Mouse (Mus musculus) lung, embryonic 14.5 days (tissue): ENCODE results near the gene Mrvi1. TPM values are rescaled to one million over a fixed set of nuclear protein-coding genes. Genes with fewer than 3 reads are reported as not detected.
A peak's percentile ranks its signal among the peaks of the same experiment; 100 is the strongest.

Experiments
- ATAC-seq: fragments of 200-750 bp; cut with Nextera tagmentation; 2 replicates; pipeline ENCODE4 v1.8.0; 2017; ENCODE audit warnings: mild to moderate bottlenecking, moderate TSS enrichment, moderate library complexity; ENCODE audit not compliant: insufficient read depth
- DNase-seq: peaks from one replicate; pipeline ENCODE4 v3.0.0-alpha.2; 2015
- H3K27ac ChIP-seq: fragments of 300-500 bp; sonication (generic); 2 replicates; pipeline ENCODE4 v1.5.1; 2014; ENCODE audit warnings: low read depth, mild to moderate bottlenecking, moderate library complexity
- H3K27me3 ChIP-seq: fragments of 300-500 bp; sonication (generic); 2 replicates; pipeline ENCODE4 v1.6.1; 2014; ENCODE audit warnings: low read length, control low read depth; ENCODE audit not compliant: insufficient read depth
- H3K36me3 ChIP-seq: fragments of 300-500 bp; sonication (generic); 2 replicates; pipeline ENCODE4 v1.6.1; 2014; ENCODE audit warnings: control low read depth; ENCODE audit not compliant: insufficient read depth
- H3K4me1 ChIP-seq: fragments of 300-500 bp; sonication (generic); 2 replicates; pipeline ENCODE4 v1.6.1; 2014; ENCODE audit warnings: antibody characterized with exemption, control low read depth; ENCODE audit not compliant: insufficient read depth
- H3K4me2 ChIP-seq: fragments of 300-500 bp; sonication (generic); 2 replicates; pipeline ENCODE4 v1.6.1; 2014; ENCODE audit warnings: mild to moderate bottlenecking
- H3K4me3 ChIP-seq: fragments of 300-500 bp; sonication (generic); 2 replicates; pipeline ENCODE4 v1.5.1; 2014; ENCODE audit warnings: low read depth, low read length
- H3K9ac ChIP-seq: fragments of 300-500 bp; sonication (generic); 2 replicates; pipeline ENCODE4 v1.6.1; 2014
- H3K9me3 ChIP-seq: fragments of 300-500 bp; sonication (generic); 2 replicates; pipeline ENCODE4 v1.6.1; 2016; ENCODE audit warnings: low read depth, low read length, control low read depth
- CTCF ChIP-seq: IDR thresholded peaks from 2 replicates; pipeline ENCODE4 v1.5.1; 2016; ENCODE audit warnings: antibody characterized with exemption, low read depth
- WGBS: fragments of 180-500 bp; shearing (Covaris S2); extraction: QIAGEN DNeasy Blood & Tissue Kit; methylation state at CpG from one replicate; pipeline ENCODE4 v1.1.7; 2014; 5-methylcytosine and 5-hydroxymethylcytosine counted together
- polyA plus RNA-seq: library from polyadenylated mRNA; unstranded; fragments of >200 nt; fragmentation: Nextera tagmentation; extraction: Ambion mirVana; gene quantifications from 2 replicates; pipeline ENCODE4 v1.2.1, GENCODE M21; 2014

The Mrvi1 gene
- 15.2 and 15.8 TPM in 2 replicates for polyA plus RNA-seq

DNA sequence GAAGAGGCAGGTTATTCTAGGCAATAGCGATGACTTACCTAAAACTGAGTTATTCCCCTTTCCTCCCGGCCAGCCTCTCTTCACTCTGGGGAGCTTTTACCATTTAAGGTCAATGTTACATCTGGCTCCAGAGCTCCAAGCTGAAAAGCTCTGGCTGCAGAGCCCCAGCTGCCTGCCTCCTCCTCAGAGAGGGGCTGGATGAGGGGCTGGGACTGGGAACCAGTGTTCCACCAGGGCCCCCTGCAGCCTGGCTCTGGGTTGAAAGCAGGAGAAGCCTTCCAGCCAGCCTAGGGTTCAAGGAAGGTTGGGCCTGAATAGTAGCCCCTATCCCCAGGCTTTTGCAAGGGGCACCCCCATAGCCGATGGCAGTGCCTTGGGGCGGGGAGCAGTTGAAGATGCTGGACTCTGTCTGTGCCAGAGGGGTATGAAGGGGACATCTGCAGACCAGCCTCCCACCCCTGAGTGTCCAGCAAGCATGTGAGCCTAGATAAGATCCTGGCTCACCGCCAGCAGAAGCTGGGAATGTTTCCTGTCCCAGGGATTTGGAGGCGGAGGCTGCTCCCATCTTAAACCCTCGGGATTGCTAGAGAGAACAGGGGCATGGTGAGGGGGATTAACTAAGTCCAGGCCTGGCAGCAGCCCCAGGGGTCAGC lies at the start of gene Mrvi1:
TSS of gene Mrvi1 (minus strand) at position 409 of the 653 bp plus-strand sequence.
- DNase-seq (peak; percentile 96), ATAC-seq (peak; percentile 79)
- Histone ChIP-seq H3K9ac (peak within 1 kb of the TSS; percentile 33), H3K4me1 (peaks cover 31% of the 10 kb centered on the region), H3K36me3 (no peaks in the 10 kb centered on the region), H3K4me3 (peak within 1 kb of the TSS; percentile 28), H3K9me3 (no peaks in the 10 kb centered on the region), H3K27me3 (no peaks in the 10 kb centered on the region), H3K27ac (peak within 1 kb of the TSS; percentile 93), H3K4me2 (peak within 1 kb of the TSS; percentile 52)
- 12% methylated on average over 7 of the region's 7 CpGs for WGBS
- TF ChIP-seq CTCF, result no peak

DNA sequence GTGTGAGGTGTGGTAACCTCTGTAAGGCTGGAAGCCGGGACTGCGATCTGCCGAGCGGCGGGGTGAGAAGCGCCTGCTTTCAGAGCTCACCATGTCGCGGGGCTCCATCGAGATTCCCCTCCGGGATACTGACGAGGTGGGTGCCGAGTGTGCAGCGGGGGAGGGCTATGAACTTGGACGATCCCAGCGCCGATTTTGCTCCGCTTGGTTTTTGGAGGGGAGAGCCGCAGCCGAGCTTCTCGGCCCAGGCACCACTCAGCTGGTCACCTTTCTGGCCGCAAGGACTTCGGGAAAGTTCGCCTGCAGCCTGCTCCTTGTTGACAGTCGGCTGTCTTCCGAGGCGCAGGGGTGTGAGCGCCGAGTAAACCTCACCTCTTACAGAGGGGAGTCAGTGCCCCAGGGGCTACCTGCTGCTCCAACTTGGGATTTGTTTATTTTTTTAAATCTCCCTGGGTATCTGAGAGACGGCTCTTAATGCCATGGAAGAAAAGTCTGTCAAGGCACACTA lies 46.8 kb upstream of the Mrvi1 start:
- peak overlapping the region; percentile 90 for H3K27ac ChIP-seq
- peaks cover 8% of the 10 kb centered on the region; the same call in 1 of the 2 replicates for H3K4me1 ChIP-seq
- DNase-seq, result no peak
- H3K4me2 ChIP-seq, result peak overlapping the region; percentile 92
- H3K9me3 ChIP-seq, result no peaks in the 10 kb centered on the region
- peak overlapping the region; percentile 71 for H3K9ac ChIP-seq
- H3K4me3 ChIP-seq, result peak overlapping the region; percentile 65
- ATAC-seq, result no peak
- under 1% methylated on average over 29 of the region's 29 CpGs for WGBS
- H3K36me3 ChIP-seq, result peaks cover 22% of the 10 kb centered on the region
- no peaks in the 10 kb centered on the region for H3K27me3 ChIP-seq
- no peak for TF ChIP-seq CTCF

DNA sequence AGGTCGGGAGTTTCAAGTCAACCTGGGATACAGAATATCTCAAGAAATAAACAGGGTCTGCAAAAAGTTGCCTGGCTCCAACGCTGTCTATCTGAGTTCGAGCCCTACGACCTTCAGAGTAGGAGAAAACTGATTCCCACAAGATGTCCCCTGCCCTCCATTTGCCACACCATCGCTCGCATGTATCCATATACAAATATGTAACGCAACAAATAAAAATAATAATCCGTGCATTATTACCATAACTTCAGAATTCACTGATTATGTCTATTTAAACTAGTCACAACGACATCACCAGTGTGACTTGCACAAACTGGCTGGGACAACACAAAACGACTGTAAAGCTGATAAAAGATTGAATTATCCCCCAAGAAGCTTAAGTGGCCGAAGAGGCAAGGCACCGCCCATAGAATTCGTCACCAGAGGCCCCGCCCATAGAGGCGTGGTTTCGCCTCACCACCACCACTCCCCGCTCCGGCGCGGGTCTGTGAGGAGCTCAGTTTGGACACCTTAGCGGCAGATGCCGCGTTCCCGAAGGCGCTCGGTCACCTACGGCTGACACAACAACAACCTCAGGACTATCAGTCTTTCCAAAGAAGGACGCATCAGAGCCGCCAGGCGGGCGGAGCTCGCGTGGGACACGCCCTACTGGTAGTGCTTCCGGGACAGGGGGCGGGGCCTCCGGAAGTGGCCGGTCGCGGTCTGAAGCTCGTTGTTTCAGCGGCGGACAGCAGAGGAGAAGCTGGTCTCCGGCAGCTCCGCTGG lies 46.2 kb upstream of the Mrvi1 start, which contains the start of gene Ctr9:
TSS of gene Ctr9 (plus strand) at position 671 of the 765 bp plus-strand sequence.
- WGBS, result 5% methylated on average over 45 of the region's 45 CpGs
- peak; percentile 95 for DNase-seq
- H3K36me3 ChIP-seq, result peaks cover 19% of the 10 kb centered on the region
- peak; percentile 96 for ATAC-seq
- H3K4me3 ChIP-seq, result peak within 1 kb of the TSS; percentile 65
- TF ChIP-seq CTCF, result no peak
- peak within 1 kb of the TSS; percentile 71 for H3K9ac ChIP-seq
- no peaks in the 10 kb centered on the region for H3K9me3 ChIP-seq
- no peaks in the 10 kb centered on the region for H3K27me3 ChIP-seq
- H3K4me2 ChIP-seq, result peak within 1 kb of the TSS; percentile 92
- peaks cover 11% of the 10 kb centered on the region; the same call in 1 of the 2 replicates for H3K4me1 ChIP-seq
- peak within 1 kb of the TSS; percentile 90 for H3K27ac ChIP-seq

DNA sequence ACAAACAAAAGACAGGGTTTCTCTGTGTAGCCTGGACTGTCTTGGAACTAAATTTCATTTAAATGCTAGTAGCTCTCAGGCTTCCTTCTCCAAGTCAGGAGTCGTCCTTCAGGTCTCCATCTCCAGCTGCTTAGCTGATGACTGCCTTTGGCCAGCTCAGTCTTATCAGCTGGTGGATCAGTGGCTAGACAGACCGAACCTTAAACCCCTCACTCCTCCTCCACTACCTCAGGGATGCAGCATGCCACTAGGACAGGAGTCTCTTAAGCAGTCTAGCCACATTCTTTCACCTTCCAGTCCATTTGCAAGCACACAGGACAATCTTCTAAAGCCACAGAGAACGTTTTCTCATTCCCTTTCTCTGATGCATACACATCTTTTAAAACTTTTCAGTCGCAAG lies 42.7 kb upstream of the Mrvi1 start:
- peak overlapping the region; percentile 28; the same call in 1 of the 2 replicates for H3K27ac ChIP-seq
- H3K27me3 ChIP-seq, result no peaks in the 10 kb centered on the region
- ATAC-seq (no peak), DNase-seq (no peak)
- H3K4me2 ChIP-seq, result no peak overlapping the region
- H3K4me3 ChIP-seq, result no peak overlapping the region
- no peak overlapping the region for H3K9ac ChIP-seq
- no peaks in the 10 kb centered on the region for H3K36me3 ChIP-seq
- H3K9me3 ChIP-seq, result no peaks in the 10 kb centered on the region
- no peak for TF ChIP-seq CTCF
- 36% methylated on average over 4 of the region's 4 CpGs for WGBS
- H3K4me1 ChIP-seq, result peaks cover 11% of the 10 kb centered on the region

DNA sequence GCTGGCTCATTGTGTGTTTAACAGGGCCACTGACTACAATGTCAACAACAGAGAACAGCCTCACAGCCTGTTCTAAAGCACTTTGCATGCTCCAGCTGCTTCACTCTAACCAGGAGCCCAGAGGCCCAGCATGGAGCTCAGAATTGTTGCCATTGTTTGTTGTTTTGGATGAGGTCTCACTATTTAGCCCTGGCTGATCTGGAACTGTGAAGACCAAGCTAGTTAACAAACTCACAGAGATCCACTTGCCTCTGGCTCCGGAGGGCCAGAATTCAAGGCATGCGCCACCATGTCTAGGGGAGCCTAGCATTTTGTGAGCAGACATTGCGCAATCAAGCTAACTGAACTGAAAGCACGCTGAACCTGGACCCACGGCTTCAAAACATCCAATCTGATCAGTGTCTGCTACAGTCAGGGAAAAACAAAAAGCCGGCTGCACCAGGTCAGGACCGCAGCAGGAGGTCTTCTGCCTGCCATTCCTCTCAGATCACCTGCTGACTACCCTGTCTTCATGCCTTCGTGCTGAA lies 41.9 kb upstream of the Mrvi1 start:
- peak; percentile 69 for DNase-seq
- no peaks in the 10 kb centered on the region for H3K9me3 ChIP-seq
- ATAC-seq, result no peak
- H3K36me3 ChIP-seq, result no peaks in the 10 kb centered on the region
- H3K27ac ChIP-seq, result peak overlapping the region; percentile 76
- 25% methylated on average over 8 of the region's 8 CpGs for WGBS
- no peak overlapping the region for H3K4me3 ChIP-seq
- no peaks in the 10 kb centered on the region for H3K27me3 ChIP-seq
- TF ChIP-seq CTCF, result no peak
- peaks cover 6% of the 10 kb centered on the region for H3K4me1 ChIP-seq
- H3K9ac ChIP-seq, result no peak overlapping the region
- H3K4me2 ChIP-seq, result peak overlapping the region; percentile 16; the same call in 1 of the 2 replicates

DNA sequence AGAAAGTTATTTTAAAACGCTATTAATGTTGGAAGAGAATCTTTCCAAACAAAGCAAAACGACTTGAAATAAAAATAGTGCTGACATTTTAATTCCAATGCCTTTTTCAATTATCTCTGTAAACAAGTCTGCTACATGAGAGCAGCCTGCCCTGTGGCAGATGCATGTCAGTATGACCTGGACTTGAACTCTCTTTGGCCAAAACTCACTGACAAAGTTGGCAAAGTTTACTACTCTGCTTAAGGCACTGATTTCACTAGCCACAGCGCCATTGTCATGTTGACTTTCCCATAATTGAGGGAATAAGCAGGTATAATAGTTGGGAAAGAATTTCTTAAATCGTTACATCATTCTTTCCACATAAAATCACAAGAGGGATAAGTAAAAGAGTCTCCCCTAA lies 38.6 kb upstream of the Mrvi1 start:
- no peak overlapping the region for H3K9ac ChIP-seq
- no peaks in the 10 kb centered on the region for H3K9me3 ChIP-seq
- ATAC-seq, result no peak
- peak; percentile 56 for DNase-seq
- H3K4me1 ChIP-seq, result peaks cover 6% of the 10 kb centered on the region
- no peak overlapping the region for H3K4me3 ChIP-seq
- no peaks in the 10 kb centered on the region for H3K27me3 ChIP-seq
- TF ChIP-seq CTCF, result no peak
- no peaks in the 10 kb centered on the region for H3K36me3 ChIP-seq
- no peak overlapping the region for H3K27ac ChIP-seq
- 53% methylated on average over 4 of the region's 4 CpGs for WGBS
- no peak overlapping the region for H3K4me2 ChIP-seq

DNA sequence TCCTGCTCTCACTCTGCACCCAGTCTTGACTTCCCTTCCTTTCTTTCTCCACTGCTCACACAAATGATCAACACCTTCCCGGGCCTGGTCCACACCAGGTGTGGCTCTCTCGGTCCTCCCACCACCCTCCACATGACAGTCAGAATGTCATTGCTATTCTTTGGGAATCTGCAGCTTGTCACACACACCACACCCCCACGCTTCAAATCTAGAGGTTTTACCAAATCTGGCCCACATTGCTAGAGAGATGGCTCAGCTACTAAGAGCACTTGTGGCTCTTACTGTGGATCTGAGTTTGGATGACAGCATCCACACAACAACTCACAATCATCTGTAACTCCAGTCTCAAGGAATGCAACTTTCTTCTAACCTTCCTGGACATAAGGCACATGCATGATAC lies 34.7 kb upstream of the Mrvi1 start:
- no peaks in the 10 kb centered on the region for H3K27me3 ChIP-seq
- TF ChIP-seq CTCF, result no peak
- no peak for DNase-seq

More for the DNA sequence above, 34.7 kb upstream of the Mrvi1 start:
- H3K36me3 ChIP-seq, result no peaks in the 10 kb centered on the region
- no peaks in the 10 kb centered on the region; the same call in 1 of the 2 replicates for H3K4me1 ChIP-seq
- no peak overlapping the region for H3K9ac ChIP-seq
- no peak overlapping the region for H3K4me2 ChIP-seq
- WGBS, result 53% methylated on average over 3 of the region's 3 CpGs
- no peaks in the 10 kb centered on the region for H3K9me3 ChIP-seq
- no peak overlapping the region for H3K27ac ChIP-seq
- no peak for ATAC-seq
- H3K4me3 ChIP-seq, result no peak overlapping the region
